Mouse (Mus musculus) heart, embryonic 10.5 days (tissue): ENCODE results near the gene Gm49368. TPM values are rescaled to one million over a fixed set of nuclear protein-coding genes. Genes with fewer than 3 reads are reported as not detected.
"Not testable (repeated sequence)": the region's sequence is repeated elsewhere in the genome, so short reads cannot be mapped to it uniquely, and the experiment has no call there.

ENCODE experiments used
- DNase-seq: peaks from one replicate; pipeline ENCODE4 v3.0.0-alpha.2; 2017; ENCODE audit warnings: low spot score
- H3K27ac ChIP-seq: fragments of 300-500 bp; sonication (generic); 2 replicates; pipeline ENCODE4 v1.5.1; 2016; ENCODE audit warnings: mild to moderate bottlenecking
- H3K27me3 ChIP-seq: fragments of 300-500 bp; sonication (generic); 2 replicates; pipeline ENCODE4 v1.6.1; 2016; ENCODE audit warnings: mild to moderate bottlenecking; ENCODE audit not compliant: poor library complexity, insufficient read depth, severe bottlenecking
- H3K36me3 ChIP-seq: fragments of 300-500 bp; sonication (generic); 2 replicates; pipeline ENCODE4 v1.6.1; 2016; ENCODE audit warnings: mild to moderate bottlenecking, moderate library complexity
- H3K4me1 ChIP-seq: fragments of 300-500 bp; sonication (generic); 2 replicates; pipeline ENCODE4 v1.6.1; 2016; ENCODE audit warnings: mild to moderate bottlenecking
- H3K4me3 ChIP-seq: fragments of 300-500 bp; sonication (generic); 2 replicates; pipeline ENCODE4 v1.5.1; 2016; ENCODE audit warnings: mild to moderate bottlenecking, moderate library complexity
- H3K9me3 ChIP-seq: fragments of 300-500 bp; sonication (generic); 2 replicates; pipeline ENCODE4 v1.6.1; 2016; ENCODE audit warnings: mild to moderate bottlenecking, moderate library complexity
- WGBS: fragments of 180-500 bp; shearing (Covaris S2); methylation state at CpG from one replicate; pipeline ENCODE4 v1.1.7; 2016; 5-methylcytosine and 5-hydroxymethylcytosine counted together
- polyA plus RNA-seq: library from polyadenylated mRNA; unstranded; fragments of >200 nt; fragmentation: Nextera tagmentation; extraction: Ambion mirVana; gene quantifications from 2 replicates; pipeline ENCODE4 v1.2.1, GENCODE M21; 2016

Gm49368 gene
- polyA plus RNA-seq, 1 experiment from 2014 or later = not detected

- H3K27ac ChIP-seq = no peak overlapping the region
- WGBS = 76% methylated on average over 5 of the region's 5 CpGs
- no peaks in the 10 kb centered on the region for H3K4me1 ChIP-seq
- peak; percentile 5 for DNase-seq
- no peaks in the 10 kb centered on the region for H3K9me3 ChIP-seq
- peaks cover 4% of the 10 kb centered on the region; the same call in 1 of the 2 replicates for H3K27me3 ChIP-seq
- H3K4me3 ChIP-seq = no peak overlapping the region
- no peaks in the 10 kb centered on the region for H3K36me3 ChIP-seq
These were observed 52.9 kb downstream of the Gm49368 start for GRCm38 (mm10) chr7:128115211-128115958.

- Histone ChIP-seq H3K27ac (no peak overlapping the region), H3K4me3 (no peak overlapping the region), H3K9me3 (no peaks in the 10 kb centered on the region), H3K27me3 (peaks cover 4% of the 10 kb centered on the region; the same call in 1 of the 2 replicates), H3K4me1 (no peaks in the 10 kb centered on the region), H3K36me3 (no peaks in the 10 kb centered on the region)
- peak; percentile 55 for DNase-seq
- WGBS = 91% methylated on average over 5 of the region's 5 CpGs
These were observed 53.9 kb downstream of the Gm49368 start for GRCm38 (mm10) chr7:128116396-128116795.

- 83% methylated on average over 6 of the region's 6 CpGs for WGBS
- Histone ChIP-seq H3K4me3 (no peak overlapping the region), H3K36me3 (no peaks in the 10 kb centered on the region), H3K4me1 (no peaks in the 10 kb centered on the region), H3K27me3 (no peaks in the 10 kb centered on the region), H3K9me3 (no peaks in the 10 kb centered on the region), H3K27ac (no peak overlapping the region)
- peak; percentile 53 for DNase-seq
These were observed 57.4 kb downstream of the Gm49368 start for GRCm38 (mm10) chr7:128119726-128120490.

- Histone ChIP-seq H3K4me1 (peaks cover 26% of the 10 kb centered on the region), H3K9me3 (no peaks in the 10 kb centered on the region), H3K4me3 (no peak within 1 kb of the TSS), H3K27ac (0 out of 2 replicates have a peak within 1 kb of the TSS, but pooled peaks have one; percentile 18), H3K27me3 (no peaks in the 10 kb centered on the region), H3K36me3 (no peaks in the 10 kb centered on the region)
- 68% methylated on average over 8 of the region's 8 CpGs for WGBS
- DNase-seq = no peak
These were observed 66.5 kb downstream of the Gm49368 start, which contains the start of gene Itgax for GRCm38 (mm10) chr7:128128741-128129720. Gene Itgax, plus strand, starts transcription at chr7:128129547.

DNA sequence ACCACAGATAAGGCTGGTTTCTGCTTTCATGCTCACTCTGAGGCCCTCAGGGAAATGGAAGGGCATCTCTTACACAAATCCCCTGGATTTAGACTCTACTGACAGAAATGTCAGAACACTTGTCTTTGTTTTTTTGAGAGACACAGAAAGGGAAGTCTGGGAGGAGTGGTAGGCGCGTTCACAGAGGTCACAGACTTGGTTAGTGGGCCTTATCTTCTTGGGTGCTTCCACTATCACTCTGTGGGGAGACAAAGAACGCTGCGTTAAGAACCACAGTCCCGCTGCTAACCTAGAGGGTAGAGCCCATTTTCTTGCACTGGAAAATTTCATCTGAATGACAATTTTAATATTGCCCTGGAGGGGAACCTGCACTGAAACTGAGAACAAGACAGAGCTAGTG, 69.7 kb downstream of the Gm49368 start:
- Histone ChIP-seq H3K4me3 (no peak overlapping the region), H3K36me3 (no peaks in the 10 kb centered on the region), H3K27ac (no peak overlapping the region), H3K4me1 (peaks cover 25% of the 10 kb centered on the region), H3K9me3 (no peaks in the 10 kb centered on the region), H3K27me3 (no peaks in the 10 kb centered on the region)
- no peak for DNase-seq
- 43% methylated on average over 5 of the region's 5 CpGs for WGBS

GRCm38 (mm10) chr7:128133596-128133995, 71.1 kb downstream of the Gm49368 start:
- Histone ChIP-seq H3K9me3 (no peaks in the 10 kb centered on the region), H3K4me1 (peaks cover 15% of the 10 kb centered on the region; the same call in 1 of the 2 replicates), H3K27me3 (no peaks in the 10 kb centered on the region), H3K36me3 (no peaks in the 10 kb centered on the region), H3K27ac (no peak overlapping the region), H3K4me3 (no peak overlapping the region)
- 80% methylated on average over 2 of the region's 2 CpGs for WGBS
- DNase-seq = no peak

DNA sequence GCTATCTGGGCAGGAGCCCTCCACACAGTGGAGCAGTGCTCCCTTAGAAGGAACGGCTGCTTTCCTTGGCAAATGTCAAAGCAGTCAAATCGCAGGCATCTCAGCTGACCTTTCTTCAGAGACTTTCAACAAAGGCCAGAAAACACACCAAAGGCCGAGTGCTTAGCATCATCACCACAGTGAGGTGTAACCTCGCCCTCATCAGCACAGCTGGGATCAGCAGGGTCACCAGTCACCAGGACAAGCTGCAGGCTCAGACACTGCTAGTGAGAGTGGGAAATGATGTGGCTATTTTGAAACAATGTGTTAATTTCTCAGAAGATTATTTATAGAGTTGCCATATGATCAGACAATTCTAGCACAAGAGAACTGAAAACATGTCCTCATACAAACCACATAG, 74.4 kb downstream of the Gm49368 start:
- no peak overlapping the region for H3K27ac ChIP-seq
- WGBS = 43% methylated on average over 4 of the region's 4 CpGs
- H3K4me1 ChIP-seq = peaks cover 6% of the 10 kb centered on the region; the same call in 1 of the 2 replicates
- H3K9me3 ChIP-seq = peaks cover 3% of the 10 kb centered on the region; the same call in 1 of the 2 replicates
- DNase-seq = no peak
- no peak overlapping the region for H3K4me3 ChIP-seq
- H3K36me3 ChIP-seq = no peaks in the 10 kb centered on the region
- H3K27me3 ChIP-seq = no peaks in the 10 kb centered on the region

DNA sequence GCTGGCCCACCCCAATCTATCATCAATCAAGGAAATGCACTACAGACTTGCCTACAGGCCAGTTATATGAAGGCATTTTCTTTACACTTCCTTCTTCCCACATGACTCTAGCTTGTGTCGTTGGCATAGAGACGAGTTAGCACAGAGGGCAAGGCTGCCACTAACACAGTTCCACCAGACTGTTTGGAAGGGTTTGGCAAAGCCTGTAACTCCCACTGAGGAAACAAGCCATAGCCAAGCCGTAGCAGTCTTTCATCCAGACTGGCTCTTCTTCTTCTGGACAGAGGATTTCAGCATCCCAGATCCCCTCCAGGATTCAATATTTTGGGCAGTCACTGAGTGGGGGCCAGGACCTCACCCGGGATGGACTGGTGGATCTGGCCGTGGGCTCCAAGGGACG, 77.1 kb downstream of the Gm49368 start:
- 87% methylated on average over 6 of the region's 6 CpGs for WGBS
- Histone ChIP-seq H3K27me3 (no peaks in the 10 kb centered on the region), H3K27ac (no peak overlapping the region), H3K4me1 (no peaks in the 10 kb centered on the region), H3K36me3 (no peaks in the 10 kb centered on the region), H3K4me3 (no peak overlapping the region), H3K9me3 (peaks cover 3% of the 10 kb centered on the region; the same call in 1 of the 2 replicates)
- no peak for DNase-seq

GRCm38 (mm10) chr7:128150970-128151369, 88.5 kb downstream of the Gm49368 start:
- no peak for DNase-seq
- 86% methylated on average over 8 of the region's 8 CpGs for WGBS
- Histone ChIP-seq H3K9me3 (no peaks in the 10 kb centered on the region), H3K27ac (no peak overlapping the region), H3K4me1 (peaks cover 10% of the 10 kb centered on the region), H3K36me3 (no peaks in the 10 kb centered on the region), H3K4me3 (no peak overlapping the region), H3K27me3 (no peaks in the 10 kb centered on the region)

DNA sequence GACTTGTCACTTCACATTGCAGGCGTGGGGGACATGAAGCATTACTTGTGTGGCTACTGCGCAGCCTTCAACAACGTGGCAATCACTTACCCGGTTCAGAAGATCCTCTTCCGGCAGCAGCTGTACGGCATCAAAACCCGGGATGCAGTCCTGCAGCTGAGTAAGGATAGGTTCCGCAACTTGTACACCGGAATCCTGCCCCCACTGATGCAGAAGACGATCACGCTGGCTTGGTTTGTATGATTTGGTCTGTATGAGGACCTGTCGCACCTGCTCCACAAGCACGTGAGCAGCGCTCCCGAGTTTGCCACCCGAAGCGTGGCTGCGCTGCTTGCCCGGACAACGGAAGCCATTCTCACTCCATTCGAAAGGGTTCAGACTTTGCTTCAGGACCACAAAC, 91.6 kb downstream of the Gm49368 start, which contains the start of gene Itgad:
Gene Itgad, plus strand, starts transcription at position 301 of the 400 bp plus-strand sequence.
- no peak for DNase-seq
- 85% methylated on average over 21 of the region's 21 CpGs for WGBS
- Histone ChIP-seq H3K4me3 (peak within 1 kb of the TSS; percentile 44), H3K27me3 (no peaks in the 10 kb centered on the region), H3K36me3 (no peaks in the 10 kb centered on the region), H3K27ac (no peak within 1 kb of the TSS), H3K9me3 (no peaks in the 10 kb centered on the region), H3K4me1 (peaks cover 6% of the 10 kb centered on the region)

- Histone ChIP-seq H3K27me3 (no peaks in the 10 kb centered on the region), H3K27ac (no peak overlapping the region), H3K4me3 (peak overlapping the region; percentile 44), H3K4me1 (peaks cover 4% of the 10 kb centered on the region), H3K9me3 (no peaks in the 10 kb centered on the region), H3K36me3 (no peaks in the 10 kb centered on the region)
- no peak for DNase-seq
- WGBS = 32% methylated on average over 10 of the region's 10 CpGs
These were observed 92.4 kb downstream of the Gm49368 start for GRCm38 (mm10) chr7:128154924-128155323.

DNA sequence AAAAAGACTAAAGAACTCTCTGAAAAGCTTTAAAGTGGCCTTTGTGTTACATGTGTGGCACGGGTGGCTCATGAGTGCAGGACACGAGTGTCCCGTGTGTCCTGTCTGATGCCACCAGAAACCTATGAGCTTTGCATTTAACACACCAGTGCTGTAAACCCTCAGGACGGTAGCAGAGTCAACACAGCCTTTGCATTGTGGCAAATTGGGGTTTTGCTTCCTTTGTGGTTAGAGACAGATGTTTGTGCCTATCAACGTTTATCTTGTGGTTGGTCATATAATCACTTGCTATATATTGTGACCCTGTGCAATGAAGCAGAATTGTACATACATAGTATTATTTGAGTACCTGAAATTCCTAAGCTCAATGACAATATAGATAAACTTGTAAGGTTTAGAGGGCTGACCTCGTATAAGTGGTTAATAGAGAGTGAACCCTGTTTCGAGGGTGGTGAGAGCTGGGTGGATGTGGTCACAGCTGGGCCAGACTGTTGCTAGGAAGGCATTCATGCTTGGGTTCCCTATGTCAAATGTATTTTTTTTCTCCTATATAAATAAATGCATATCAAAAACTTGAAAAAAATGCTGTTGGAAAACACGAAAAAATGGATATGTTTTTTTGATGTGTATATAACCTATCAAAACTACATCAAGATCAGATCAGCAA, 96.3 kb downstream of the Gm49368 start:
- not testable (repeated sequence) for DNase-seq, H3K9me3 ChIP-seq, H3K4me3 ChIP-seq, H3K27me3 ChIP-seq, H3K36me3 ChIP-seq, H3K4me1 ChIP-seq, H3K27ac ChIP-seq
- WGBS = 77% methylated on average over 8 of the region's 8 CpGs
